Mouse (Mus musculus): Measurements from ENCODE around the gene Babam2. TPM values are rescaled to one million over a fixed set of nuclear protein-coding genes. Genes with fewer than 3 reads are reported as not detected.

The Babam2 gene
- polyA plus RNA-seq, 1 experiment from 2014 or later: 78.7 TPM

- Histone ChIP-seq H3K9me3 (no peaks in the 10 kb centered on the region), H3K4me1 (replicated peaks) (peaks cover 14% of the 10 kb centered on the region), H3K36me3 (no peaks in the 10 kb centered on the region), H3K9ac (no peak overlapping the region), H3K4me2 (replicated peaks) (peak overlapping the region; percentile 38; the same call in 1 of the 2 replicates), H3K27me3 (replicated peaks) (no peaks in the 10 kb centered on the region), H3K27ac (peak overlapping the region; percentile 54), H3K4me3 (replicated peaks) (no peak overlapping the region)
- no peak; the same call in 1 of the 2 replicates for ATAC-seq
- 26% methylated on average over 8 of the region's 8 CpGs for WGBS
These were observed 361.2 kb downstream of the Babam2 start for GRCm38 (mm10) chr5:32058481-32059253.

GRCm38 (mm10) chr5:32059254-32059796 is 361.8 kb downstream of the Babam2 start:
- Histone ChIP-seq H3K4me3 (replicated peaks) (no peak overlapping the region), H3K27me3 (replicated peaks) (no peaks in the 10 kb centered on the region), H3K9ac (no peak overlapping the region), H3K9me3 (no peaks in the 10 kb centered on the region), H3K36me3 (no peaks in the 10 kb centered on the region), H3K27ac (peak overlapping the region; percentile 54), H3K4me1 (replicated peaks) (peaks cover 14% of the 10 kb centered on the region), H3K4me2 (replicated peaks) (peak overlapping the region; percentile 38)
- ATAC-seq: peak; percentile 91
- WGBS: 28% methylated on average over 8 of the region's 8 CpGs

- 0 out of 2 replicates have a peak overlapping the region, but pooled peaks have one; percentile 5 for H3K27ac ChIP-seq
- H3K4me2 ChIP-seq (replicated peaks): no peak overlapping the region
- peaks cover 17% of the 10 kb centered on the region for H3K4me1 ChIP-seq (replicated peaks)
- H3K9ac ChIP-seq: no peak overlapping the region
- H3K4me3 ChIP-seq (replicated peaks): no peak overlapping the region
- no peak for ATAC-seq
- H3K27me3 ChIP-seq (replicated peaks): no peaks in the 10 kb centered on the region
- WGBS: 63% methylated on average over 2 of the region's 2 CpGs
- no peaks in the 10 kb centered on the region for H3K36me3 ChIP-seq
- no peaks in the 10 kb centered on the region for H3K9me3 ChIP-seq
These were observed 363.0 kb downstream of the Babam2 start for GRCm38 (mm10) chr5:32060485-32060884.

DNA sequence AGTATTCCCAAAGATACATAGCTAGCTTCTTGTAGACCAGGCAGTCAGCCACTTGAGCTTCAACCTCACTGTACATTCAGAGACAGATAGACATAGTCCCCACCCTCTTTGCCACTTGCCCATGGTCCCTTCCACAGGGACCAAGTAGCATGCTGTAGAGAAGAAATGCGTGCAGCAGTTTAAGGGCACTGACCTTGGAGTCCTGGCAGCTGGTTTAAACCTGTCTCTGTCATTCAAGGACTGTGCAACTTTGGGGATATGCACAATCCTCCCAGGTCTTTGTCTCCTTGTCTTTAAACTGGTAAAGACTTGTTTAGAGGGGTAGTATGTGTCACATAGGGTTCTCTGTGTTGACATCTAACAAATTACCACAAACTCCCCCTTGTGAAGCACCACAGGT is 364.4 kb downstream of the Babam2 start:
- Histone ChIP-seq H3K4me1 (replicated peaks) (peaks cover 19% of the 10 kb centered on the region), H3K27ac (no peak overlapping the region), H3K36me3 (no peaks in the 10 kb centered on the region), H3K9ac (no peak overlapping the region), H3K4me2 (replicated peaks) (no peak overlapping the region), H3K4me3 (replicated peaks) (no peak overlapping the region), H3K27me3 (replicated peaks) (no peaks in the 10 kb centered on the region), H3K9me3 (no peaks in the 10 kb centered on the region)
- 80% methylated on average over 1 of the region's 1 CpGs for WGBS
- ATAC-seq: no peak

DNA sequence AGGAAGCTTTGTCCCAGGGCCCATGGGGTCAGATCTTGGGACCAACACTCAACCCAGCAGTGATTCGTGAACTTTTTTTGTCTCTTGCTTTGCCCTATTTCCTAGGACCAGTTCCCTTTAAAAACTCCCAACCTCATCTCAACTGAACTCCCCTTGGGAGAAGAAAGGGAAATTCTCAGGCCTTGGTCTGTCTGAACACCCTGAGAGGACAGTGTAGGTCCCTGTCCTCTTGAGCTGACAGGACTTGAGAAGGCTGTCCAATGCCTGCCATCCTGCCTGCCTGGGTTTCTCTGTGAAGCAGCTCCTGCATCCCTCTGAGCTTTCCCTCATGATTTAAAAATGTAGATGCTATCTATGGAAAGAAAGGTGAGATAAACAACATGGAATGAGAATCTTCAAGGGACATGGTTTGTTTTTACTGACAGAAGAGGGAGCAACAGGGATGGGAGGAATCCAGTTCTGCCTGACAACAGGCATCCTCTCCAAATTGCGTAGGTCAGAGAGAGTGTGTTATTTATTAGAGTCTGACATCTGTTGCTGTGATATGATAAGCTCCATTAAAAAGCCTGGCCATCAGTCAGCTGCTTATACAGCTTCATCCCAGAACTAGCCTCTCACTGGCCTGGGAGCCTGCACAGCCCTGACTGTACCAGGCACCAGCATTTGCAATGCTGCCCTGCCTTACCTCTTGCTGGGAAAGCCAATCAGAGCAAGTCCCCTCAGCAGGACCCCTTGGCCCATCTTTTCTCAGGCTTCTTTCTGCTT is 367.0 kb downstream of the Babam2 start:
- Histone ChIP-seq H3K36me3 (no peaks in the 10 kb centered on the region), H3K9me3 (no peaks in the 10 kb centered on the region), H3K9ac (no peak overlapping the region), H3K27me3 (replicated peaks) (no peaks in the 10 kb centered on the region), H3K4me1 (replicated peaks) (peaks cover 8% of the 10 kb centered on the region; the same call in 1 of the 2 replicates), H3K4me2 (replicated peaks) (no peak overlapping the region), H3K27ac (peak overlapping the region; percentile 38), H3K4me3 (replicated peaks) (no peak overlapping the region)
- WGBS: 70% methylated on average over 2 of the region's 2 CpGs
- 0 out of 2 replicates have a peak, but pooled peaks have one; percentile 47 for ATAC-seq

- 39% methylated on average over 5 of the region's 5 CpGs for WGBS
- Histone ChIP-seq H3K4me2 (replicated peaks) (no peak overlapping the region), H3K4me1 (replicated peaks) (0 out of 2 replicates have a peak, but pooled peaks cover 4% of the 10 kb centered on the region), H3K27ac (peak overlapping the region; percentile 44; the same call in 1 of the 2 replicates), H3K4me3 (replicated peaks) (no peak overlapping the region), H3K27me3 (replicated peaks) (no peaks in the 10 kb centered on the region), H3K36me3 (no peaks in the 10 kb centered on the region), H3K9ac (no peak overlapping the region), H3K9me3 (no peaks in the 10 kb centered on the region)
- peak; percentile 36; the same call in 1 of the 2 replicates for ATAC-seq
These were observed 368.7 kb downstream of the Babam2 start for GRCm38 (mm10) chr5:32066015-32066734.

- H3K4me1 ChIP-seq (replicated peaks): 0 out of 2 replicates have a peak, but pooled peaks cover 4% of the 10 kb centered on the region
- no peaks in the 10 kb centered on the region for H3K27me3 ChIP-seq (replicated peaks)
- no peak overlapping the region for H3K9ac ChIP-seq
- no peak overlapping the region for H3K4me3 ChIP-seq (replicated peaks)
- H3K27ac ChIP-seq: no peak overlapping the region
- ATAC-seq: no peak
- H3K4me2 ChIP-seq (replicated peaks): no peak overlapping the region
- WGBS: 92% methylated on average over 2 of the region's 2 CpGs
- no peaks in the 10 kb centered on the region for H3K9me3 ChIP-seq
- no peaks in the 10 kb centered on the region for H3K36me3 ChIP-seq
These were observed 369.4 kb downstream of the Babam2 start for GRCm38 (mm10) chr5:32066839-32067238.

- Histone ChIP-seq H3K9me3 (no peaks in the 10 kb centered on the region), H3K9ac (no peak overlapping the region), H3K4me2 (replicated peaks) (no peak overlapping the region), H3K4me3 (replicated peaks) (no peak overlapping the region), H3K4me1 (replicated peaks) (0 out of 2 replicates have a peak, but pooled peaks cover 4% of the 10 kb centered on the region), H3K27ac (no peak overlapping the region), H3K36me3 (no peaks in the 10 kb centered on the region), H3K27me3 (replicated peaks) (no peaks in the 10 kb centered on the region)
- no peak for ATAC-seq
- 76% methylated on average over 3 of the region's 3 CpGs for WGBS
These were observed 371.1 kb downstream of the Babam2 start for GRCm38 (mm10) chr5:32068616-32069015.

DNA sequence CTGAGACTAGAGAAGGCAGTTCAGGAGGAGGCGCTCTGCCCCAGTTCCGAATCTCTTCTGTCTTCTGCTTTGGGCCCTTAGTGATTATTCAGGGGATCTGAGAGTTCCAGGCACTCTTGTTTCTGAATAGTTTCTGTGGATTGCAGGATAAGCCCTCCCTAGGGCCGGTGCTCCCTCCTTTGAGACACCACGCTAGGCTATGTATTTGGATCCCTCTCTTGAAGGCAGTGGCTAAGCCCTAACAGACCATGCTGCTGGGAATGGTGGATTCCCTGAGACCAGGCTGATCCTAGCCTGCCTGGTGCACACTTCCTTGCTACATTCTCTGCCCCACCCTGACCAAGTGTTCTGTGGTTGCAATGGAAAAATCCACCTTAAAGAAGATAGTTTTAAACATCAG is 371.6 kb downstream of the Babam2 start:
- H3K4me3 ChIP-seq (replicated peaks): no peak overlapping the region
- no peaks in the 10 kb centered on the region for H3K36me3 ChIP-seq
- no peak for ATAC-seq
- H3K4me2 ChIP-seq (replicated peaks): no peak overlapping the region
- H3K9me3 ChIP-seq: no peaks in the 10 kb centered on the region
- H3K4me1 ChIP-seq (replicated peaks): 0 out of 2 replicates have a peak, but pooled peaks cover 4% of the 10 kb centered on the region
- no peaks in the 10 kb centered on the region for H3K27me3 ChIP-seq (replicated peaks)
- H3K27ac ChIP-seq: no peak overlapping the region
- no peak overlapping the region for H3K9ac ChIP-seq
- 88% methylated on average over 4 of the region's 4 CpGs for WGBS

DNA sequence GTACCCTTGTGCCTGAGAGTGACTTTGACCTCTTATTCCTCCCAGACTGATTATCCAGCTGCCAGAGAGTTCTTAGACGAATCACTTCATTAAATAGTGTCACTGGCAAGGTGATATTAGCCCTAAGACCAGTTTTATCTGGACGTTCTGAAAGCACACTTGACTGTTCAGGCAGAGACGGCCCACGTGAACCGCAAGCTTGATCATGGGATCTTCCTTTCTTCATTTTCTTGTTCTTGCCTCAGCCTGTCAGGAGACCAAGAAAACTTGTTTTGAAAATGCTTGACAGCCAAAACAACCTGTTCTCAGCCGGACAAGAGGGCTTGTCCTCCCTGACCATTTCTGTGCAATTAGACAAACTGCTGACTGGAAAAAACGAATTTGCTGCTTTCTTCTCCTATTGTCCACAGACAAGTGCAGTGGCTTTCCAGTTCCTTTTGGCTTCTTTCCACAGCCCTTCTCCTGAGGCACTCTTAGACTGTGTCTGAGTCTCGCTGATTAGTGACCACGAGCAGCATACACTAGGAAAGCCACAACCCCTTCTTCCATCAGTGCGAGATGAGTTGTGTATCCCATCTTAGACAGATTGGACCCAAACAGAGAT is 372.2 kb downstream of the Babam2 start:
- no peak for ATAC-seq
- no peaks in the 10 kb centered on the region for H3K9me3 ChIP-seq
- 76% methylated on average over 10 of the region's 10 CpGs for WGBS
- H3K27me3 ChIP-seq (replicated peaks): no peaks in the 10 kb centered on the region
- no peaks in the 10 kb centered on the region for H3K36me3 ChIP-seq
- 0 out of 2 replicates have a peak, but pooled peaks cover 4% of the 10 kb centered on the region for H3K4me1 ChIP-seq (replicated peaks)
- H3K4me2 ChIP-seq (replicated peaks): no peak overlapping the region
- no peak overlapping the region for H3K27ac ChIP-seq
- H3K9ac ChIP-seq: no peak overlapping the region
- H3K4me3 ChIP-seq (replicated peaks): no peak overlapping the region

- Histone ChIP-seq H3K36me3 (no peaks in the 10 kb centered on the region), H3K4me1 (replicated peaks) (0 out of 2 replicates have a peak, but pooled peaks cover 2% of the 10 kb centered on the region), H3K27ac (no peak overlapping the region), H3K27me3 (replicated peaks) (no peaks in the 10 kb centered on the region), H3K4me3 (replicated peaks) (no peak overlapping the region), H3K4me2 (replicated peaks) (no peak overlapping the region), H3K9ac (no peak overlapping the region), H3K9me3 (no peaks in the 10 kb centered on the region)
- no peak for ATAC-seq
- WGBS: 82% methylated on average over 3 of the region's 3 CpGs
These were observed 373.3 kb downstream of the Babam2 start for GRCm38 (mm10) chr5:32070781-32071180.

Measured in intestine, embryonic 15.5 days (tissue).